Mouse (Mus musculus) limb, embryonic 10.5 days (tissue): ENCODE results near the gene Ints6l. TPM values are rescaled to one million over a fixed set of nuclear protein-coding genes. Genes with fewer than 3 reads are reported as not detected.
"Not testable (repeated sequence)": the region's sequence is repeated elsewhere in the genome, so short reads cannot be mapped to it uniquely, and the experiment has no call there.

Experiments
- DNase-seq: peaks from one replicate; pipeline ENCODE4 v3.0.0-alpha.2; 2017; ENCODE audit warnings: low spot score
- H3K27ac ChIP-seq: fragments of 300-500 bp; sonication (generic); 2 replicates; pipeline ENCODE4 v1.5.1; 2016; ENCODE audit warnings: mild to moderate bottlenecking
- H3K27me3 ChIP-seq: fragments of 300-500 bp; sonication (generic); 2 replicates; pipeline ENCODE4 v1.6.1; 2016; ENCODE audit warnings: low read depth, mild to moderate bottlenecking; ENCODE audit not compliant: poor library complexity, severe bottlenecking
- H3K36me3 ChIP-seq: fragments of 300-500 bp; sonication (generic); 2 replicates; pipeline ENCODE4 v1.6.1; 2016; ENCODE audit warnings: mild to moderate bottlenecking, moderate library complexity
- H3K4me1 ChIP-seq: fragments of 300-500 bp; sonication (generic); 2 replicates; pipeline ENCODE4 v1.6.1; 2016
- H3K4me3 ChIP-seq: fragments of 300-500 bp; sonication (generic); 2 replicates; pipeline ENCODE4 v1.5.1; 2016; ENCODE audit warnings: mild to moderate bottlenecking, moderate library complexity
- H3K9me3 ChIP-seq: fragments of 300-500 bp; sonication (generic); replicated peaks from 2 replicates; pipeline ENCODE4 v1.6.1; 2016; ENCODE audit warnings: mild to moderate bottlenecking
- WGBS: fragments of 180-500 bp; shearing (Covaris S2); methylation state at CpG from one replicate; pipeline ENCODE4 v1.1.7; 2016; 5-methylcytosine and 5-hydroxymethylcytosine counted together
- polyA plus RNA-seq: library from polyadenylated mRNA; unstranded; fragments of >200 nt; fragmentation: Nextera tagmentation; extraction: Ambion mirVana; gene quantifications from 2 replicates; pipeline ENCODE4 v1.2.1, GENCODE M21; 2016

Gene Ints6l
- polyA plus RNA-seq, 1 experiment from 2014 or later = 35.5 TPM

- Histone ChIP-seq H3K36me3 (peaks cover 13% of the 10 kb centered on the region), H3K4me1 (peaks cover 13% of the 10 kb centered on the region), H3K9me3 (no peaks in the 10 kb centered on the region), H3K27me3 (no peaks in the 10 kb centered on the region), H3K27ac (no peak overlapping the region), H3K4me3 (no peak overlapping the region)
- DNase-seq = no peak
- 75% methylated on average over 14 of the region's 14 CpGs for WGBS
Measured at GRCm38 (mm10) chrX:56462020-56462933, 7.6 kb downstream of the Ints6l start.

GRCm38 (mm10) chrX:56464906-56465305, 10.2 kb downstream of the Ints6l start:
- no peak overlapping the region for H3K4me3 ChIP-seq
- peaks cover 12% of the 10 kb centered on the region for H3K36me3 ChIP-seq
- no peak overlapping the region for H3K27ac ChIP-seq
- peaks cover 19% of the 10 kb centered on the region for H3K4me1 ChIP-seq
- WGBS = 86% methylated on average over 1 of the region's 1 CpGs
- DNase-seq = no peak
- no peaks in the 10 kb centered on the region for H3K27me3 ChIP-seq
- H3K9me3 ChIP-seq = no peaks in the 10 kb centered on the region

- 30% methylated on average over 4 of the region's 4 CpGs for WGBS
- Histone ChIP-seq H3K9me3 (no peaks in the 10 kb centered on the region), H3K27me3 (no peaks in the 10 kb centered on the region), H3K4me3 (no peak overlapping the region), H3K27ac (peak overlapping the region; percentile 81), H3K36me3 (peaks cover 15% of the 10 kb centered on the region), H3K4me1 (peaks cover 9% of the 10 kb centered on the region)
- peak; percentile 37 for DNase-seq
Measured at GRCm38 (mm10) chrX:56467688-56468087, 13.0 kb downstream of the Ints6l start.

GRCm38 (mm10) chrX:56468422-56468821, 13.8 kb downstream of the Ints6l start:
- H3K36me3 ChIP-seq = peaks cover 15% of the 10 kb centered on the region

GRCm38 (mm10) chrX:56474035-56474434, 19.4 kb downstream of the Ints6l start:
- Histone ChIP-seq H3K9me3 (no peaks in the 10 kb centered on the region), H3K4me3 (no peak overlapping the region), H3K27me3 (no peaks in the 10 kb centered on the region), H3K4me1 (no peaks in the 10 kb centered on the region), H3K36me3 (peaks cover 11% of the 10 kb centered on the region), H3K27ac (no peak overlapping the region)
- WGBS = 84% methylated on average over 8 of the region's 8 CpGs
- no peak for DNase-seq

More at GRCm38 (mm10) chrX:56468422-56468821, 13.8 kb downstream of the Ints6l start:
- peak overlapping the region; percentile 81 for H3K27ac ChIP-seq
- no peaks in the 10 kb centered on the region for H3K9me3 ChIP-seq
- H3K4me3 ChIP-seq = no peak overlapping the region
- no peaks in the 10 kb centered on the region for H3K27me3 ChIP-seq
- 36% methylated on average over 6 of the region's 6 CpGs for WGBS
- peak; percentile 35 for DNase-seq
- H3K4me1 ChIP-seq = peaks cover 9% of the 10 kb centered on the region

- H3K36me3 ChIP-seq = peaks cover 23% of the 10 kb centered on the region
- WGBS = 82% methylated on average over 3 of the region's 3 CpGs
- H3K4me1 ChIP-seq = no peaks in the 10 kb centered on the region
- DNase-seq = no peak
- H3K27ac ChIP-seq = no peak overlapping the region
- no peak overlapping the region for H3K4me3 ChIP-seq
- H3K27me3 ChIP-seq = no peaks in the 10 kb centered on the region
- no peaks in the 10 kb centered on the region for H3K9me3 ChIP-seq
Measured at GRCm38 (mm10) chrX:56477553-56477952, 22.9 kb downstream of the Ints6l start.

- WGBS = 80% methylated on average over 3 of the region's 3 CpGs
- Histone ChIP-seq H3K27ac (no peak overlapping the region), H3K4me1 (no peaks in the 10 kb centered on the region), H3K9me3 (no peaks in the 10 kb centered on the region), H3K27me3 (no peaks in the 10 kb centered on the region), H3K36me3 (peaks cover 47% of the 10 kb centered on the region), H3K4me3 (no peak overlapping the region)
- no peak for DNase-seq
Measured at GRCm38 (mm10) chrX:56481906-56482305, 27.2 kb downstream of the Ints6l start.

- Histone ChIP-seq H3K36me3 (peaks cover 34% of the 10 kb centered on the region), H3K4me3 (no peak overlapping the region), H3K4me1 (no peaks in the 10 kb centered on the region), H3K27ac (no peak overlapping the region), H3K9me3 (no peaks in the 10 kb centered on the region), H3K27me3 (no peaks in the 10 kb centered on the region)
- DNase-seq = peak; percentile 71
- 16% methylated on average over 1 of the region's 1 CpGs for WGBS
Measured at GRCm38 (mm10) chrX:56489758-56490157, 35.1 kb downstream of the Ints6l start.

GRCm38 (mm10) chrX:56497241-56497640, 42.6 kb downstream of the Ints6l start:
- no peaks in the 10 kb centered on the region for H3K4me1 ChIP-seq
- H3K9me3 ChIP-seq = no peaks in the 10 kb centered on the region
- H3K36me3 ChIP-seq = peaks cover 49% of the 10 kb centered on the region
- no peaks in the 10 kb centered on the region for H3K27me3 ChIP-seq
- no peak overlapping the region for H3K27ac ChIP-seq
- WGBS = 89% methylated on average over 7 of the region's 7 CpGs
- H3K4me3 ChIP-seq = no peak overlapping the region
- no peak for DNase-seq

GRCm38 (mm10) chrX:56524442-56524841, 69.8 kb downstream of the Ints6l start, which contains the start of gene Gm10477:
Gm10477 (plus strand) TSS chrX:56524742.
- WGBS = 86% methylated on average over 6 of the region's 6 CpGs
- H3K4me1 ChIP-seq, DNase-seq, H3K36me3 ChIP-seq, H3K9me3 ChIP-seq, H3K27me3 ChIP-seq, H3K27ac ChIP-seq, H3K4me3 ChIP-seq: not testable (repeated sequence)

GRCm38 (mm10) chrX:56531266-56531665, 76.6 kb downstream of the Ints6l start:
- no peaks in the 10 kb centered on the region for H3K9me3 ChIP-seq
- no peaks in the 10 kb centered on the region for H3K36me3 ChIP-seq
- H3K27me3 ChIP-seq = no peaks in the 10 kb centered on the region
- H3K27ac ChIP-seq = no peak overlapping the region
- H3K4me1 ChIP-seq = no peaks in the 10 kb centered on the region
- WGBS = 6% methylated on average over 3 of the region's 3 CpGs
- peak; percentile 64 for DNase-seq
- no peak overlapping the region for H3K4me3 ChIP-seq

GRCm38 (mm10) chrX:56537162-56537561, 82.5 kb downstream of the Ints6l start:
- Histone ChIP-seq H3K36me3 (no peaks in the 10 kb centered on the region), H3K4me1 (no peaks in the 10 kb centered on the region), H3K4me3 (no peak overlapping the region), H3K9me3 (no peaks in the 10 kb centered on the region), H3K27me3 (no peaks in the 10 kb centered on the region), H3K27ac (no peak overlapping the region)
- 53% methylated on average over 4 of the region's 4 CpGs for WGBS
- peak; percentile 51 for DNase-seq

- Histone ChIP-seq H3K27me3 (no peaks in the 10 kb centered on the region), H3K27ac (no peak within 1 kb of the TSS), H3K4me3 (no peak within 1 kb of the TSS), H3K36me3 (no peaks in the 10 kb centered on the region), H3K4me1 (no peaks in the 10 kb centered on the region), H3K9me3 (no peaks in the 10 kb centered on the region)
- WGBS = 86% methylated on average over 7 of the region's 7 CpGs
- DNase-seq = no peak
Measured at GRCm38 (mm10) chrX:56549506-56549905, 94.8 kb downstream of the Ints6l start, which contains the start of gene Gm648. Gm648 (minus strand) TSS chrX:56549606.
